Mouse (Mus musculus) gastrocnemius, adult 18-20 months (tissue): ENCODE results near the gene Slc25a51. TPM values are rescaled to one million over a fixed set of nuclear protein-coding genes. Genes with fewer than 3 reads are reported as not detected.

Source experiments
- DNase-seq: peaks from one replicate; pipeline ENCODE4 v3.0.0; 2021; ENCODE audit warnings: low spot score
- long read RNA-seq, 2 experiments: library from polyadenylated mRNA; stranded (forward); transcript quantifications; one replicate each; pipeline ENCODE4 v2.0.0; 2021
- total RNA-seq, 2 experiments: library from RNA; stranded (reverse); gene quantifications; 2 replicates each; pipeline ENCODE4 v1.2.3; 2021

Gene Slc25a51
- total RNA-seq, result 10 to 100 TPM; 90.9 to 92.9 TPM
- long read RNA-seq, experiment 1, full-length matches to known transcripts, result 116 of 116 reads
- long read RNA-seq, experiment 1, partial matches to known transcripts, result 0 of 116 reads
- long read RNA-seq, experiment 1, other reads (novel, unspliced or antisense), result 0 of 116 reads
- long read RNA-seq, experiment 2, full-length matches to known transcripts, result 68 of 76 reads
- long read RNA-seq, experiment 2, partial matches to known transcripts, result 0 of 76 reads
- long read RNA-seq, experiment 2, other reads (novel, unspliced or antisense), result 8 of 76 reads

- DNase-seq, result peak; percentile 82
Measured at GRCm38 (mm10) chr4:45408427-45409132, at the start of gene Slc25a51. Gene Slc25a51 (minus strand): TSS chr4:45408766.

GRCm38 (mm10) chr4:45457543-45457942 lies 49.0 kb upstream of the Slc25a51 start:
- DNase-seq, result no peak

GRCm38 (mm10) chr4:45455001-45455400 lies 46.4 kb upstream of the Slc25a51 start:
- no peak for DNase-seq

- DNase-seq, result no peak
Measured at GRCm38 (mm10) chr4:45453271-45453851, 44.8 kb upstream of the Slc25a51 start.

GRCm38 (mm10) chr4:45452569-45453111 lies 44.1 kb upstream of the Slc25a51 start:
- DNase-seq, result no peak

- no peak for DNase-seq
Measured at GRCm38 (mm10) chr4:45449012-45449411, 40.4 kb upstream of the Slc25a51 start.

GRCm38 (mm10) chr4:45448481-45448880 lies 39.9 kb upstream of the Slc25a51 start:
- DNase-seq, result no peak

GRCm38 (mm10) chr4:45447196-45447595 lies 38.6 kb upstream of the Slc25a51 start:
- peak; percentile 60 for DNase-seq

GRCm38 (mm10) chr4:45445235-45445634 lies 36.7 kb upstream of the Slc25a51 start:
- no peak for DNase-seq

- DNase-seq, result peak; percentile 51
Measured at GRCm38 (mm10) chr4:45444813-45445212, 36.2 kb upstream of the Slc25a51 start.

- DNase-seq, result no peak
Measured at GRCm38 (mm10) chr4:45443652-45444051, 35.1 kb upstream of the Slc25a51 start.

GRCm38 (mm10) chr4:45442237-45442636 lies 33.7 kb upstream of the Slc25a51 start:
- no peak for DNase-seq

GRCm38 (mm10) chr4:45441778-45442177 lies 33.2 kb upstream of the Slc25a51 start:
- no peak for DNase-seq

GRCm38 (mm10) chr4:45439281-45439680 lies 30.7 kb upstream of the Slc25a51 start:
- no peak for DNase-seq

GRCm38 (mm10) chr4:45437010-45437409 lies 28.4 kb upstream of the Slc25a51 start:
- no peak for DNase-seq

GRCm38 (mm10) chr4:45436383-45436913 lies 27.9 kb upstream of the Slc25a51 start:
- no peak for DNase-seq

GRCm38 (mm10) chr4:45435899-45436298 lies 27.3 kb upstream of the Slc25a51 start:
- DNase-seq, result no peak

GRCm38 (mm10) chr4:45434681-45435080 lies 26.1 kb upstream of the Slc25a51 start:
- no peak for DNase-seq

- no peak for DNase-seq
Measured at GRCm38 (mm10) chr4:45434071-45434470, 25.5 kb upstream of the Slc25a51 start.

- no peak for DNase-seq
Measured at GRCm38 (mm10) chr4:45431806-45432205, 23.2 kb upstream of the Slc25a51 start.

GRCm38 (mm10) chr4:45431316-45431715 lies 22.8 kb upstream of the Slc25a51 start:
- no peak for DNase-seq

GRCm38 (mm10) chr4:45429451-45429850 lies 20.9 kb upstream of the Slc25a51 start:
- no peak for DNase-seq
